Mouse (Mus musculus) cerebellum, postnatal 14 days (tissue): Measurements from ENCODE around the gene Map1b.

Source experiments
- DNase-seq, 2 experiments: peaks; one replicate each; pipeline ENCODE4 v3.0.0; 2021; ENCODE audit warnings: mixed read lengths in 2 of 2

Gene Map1b

GRCm38 (mm10) chr13:99485861-99486260 is 30.5 kb downstream of the Map1b start:
- peak; percentile 39 to 61 for DNase-seq

DNA sequence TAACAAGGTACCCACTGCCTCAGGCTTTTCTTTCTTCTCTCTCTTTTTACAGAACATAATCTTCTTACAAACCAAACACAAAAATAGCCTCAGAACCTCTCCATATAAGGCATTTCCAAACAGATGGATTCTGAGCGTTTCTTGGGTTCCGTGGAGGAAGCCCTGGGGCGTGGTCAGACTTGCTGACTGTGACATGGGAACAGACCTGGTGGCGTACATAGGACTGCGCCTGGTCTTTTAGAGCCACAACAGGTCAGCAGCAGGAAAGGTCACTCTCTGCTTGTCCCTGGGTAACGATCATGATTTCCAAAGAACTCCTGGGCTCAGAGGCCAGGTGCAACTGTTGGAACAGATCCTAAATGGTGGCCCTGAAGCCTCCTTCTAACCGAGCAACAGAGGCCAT is 31.0 kb downstream of the Map1b start:
- DNase-seq: peak in 1 of 2 experiments; percentile 46

GRCm38 (mm10) chr13:99484905-99485304 is 31.4 kb downstream of the Map1b start:
- peak; percentile 50 to 68 for DNase-seq

GRCm38 (mm10) chr13:99483433-99483832 is 32.9 kb downstream of the Map1b start:
- DNase-seq: no peak

GRCm38 (mm10) chr13:99475488-99475887 is 40.9 kb downstream of the Map1b start:
- DNase-seq: peak; percentile 24 to 41

DNA sequence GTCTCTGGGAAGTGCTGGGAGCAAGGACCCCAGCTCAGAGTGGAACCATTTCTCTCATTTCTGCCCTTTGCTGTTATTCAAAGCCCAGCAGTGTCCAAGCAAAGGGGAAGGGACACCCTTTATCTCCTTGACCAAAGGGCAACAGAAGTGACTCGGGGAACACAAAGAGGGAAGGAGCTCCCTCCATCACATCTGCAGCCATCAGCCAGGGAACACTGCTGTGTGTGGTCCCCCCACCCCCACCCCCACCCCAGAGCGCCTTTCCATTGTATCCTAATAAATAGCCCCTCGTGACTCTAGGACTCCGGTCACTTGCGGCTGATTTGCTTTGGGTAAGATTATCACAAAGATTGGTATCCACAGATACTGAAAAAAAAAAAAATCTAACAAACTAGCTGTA is 41.3 kb downstream of the Map1b start:
- no peak for DNase-seq

- peak; percentile 29 to 39 for DNase-seq
Observed at GRCm38 (mm10) chr13:99474108-99474507, 42.2 kb downstream of the Map1b start.

GRCm38 (mm10) chr13:99472028-99472427 is 44.3 kb downstream of the Map1b start:
- DNase-seq: no peak

DNA sequence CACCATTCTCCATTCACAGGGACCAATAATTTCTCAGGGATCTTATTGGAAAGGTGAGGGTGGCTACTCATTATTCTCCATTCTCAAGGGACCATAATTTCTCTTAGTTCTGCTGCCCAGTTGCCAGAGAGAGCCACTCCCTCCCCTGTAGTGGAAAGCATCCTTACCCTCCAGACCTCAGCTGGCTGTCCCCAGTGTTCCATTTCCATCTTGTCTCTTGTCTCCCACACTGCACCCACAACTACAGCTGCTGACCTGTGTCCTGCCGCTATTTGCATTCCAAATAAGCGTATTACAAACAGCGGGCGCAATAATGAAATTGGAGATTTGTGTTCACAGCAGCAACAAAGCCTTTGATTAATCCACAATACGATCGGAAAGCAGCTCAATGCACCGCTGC is 46.3 kb downstream of the Map1b start:
- no peak for DNase-seq

DNA sequence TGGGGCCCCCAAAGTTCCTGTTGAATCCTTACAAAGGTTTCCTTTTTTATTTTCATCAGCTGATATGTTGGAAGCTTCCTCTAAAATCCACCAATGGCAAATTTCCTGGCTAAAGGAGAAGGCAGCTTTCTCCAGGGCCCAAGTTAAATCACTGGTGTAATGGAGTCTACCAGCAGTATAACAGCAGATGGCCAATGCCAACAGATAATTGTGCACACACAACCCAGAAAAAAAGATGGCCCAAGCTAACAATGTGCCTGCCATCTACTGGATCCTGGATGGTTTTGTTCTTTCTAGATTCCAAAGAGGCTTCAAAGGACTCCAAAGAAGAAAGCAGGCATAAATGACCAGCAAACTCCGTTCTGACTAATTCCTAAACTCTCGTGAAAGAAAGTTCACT is 48.1 kb downstream of the Map1b start:
- peak in 1 of 2 experiments; percentile 40 for DNase-seq

DNA sequence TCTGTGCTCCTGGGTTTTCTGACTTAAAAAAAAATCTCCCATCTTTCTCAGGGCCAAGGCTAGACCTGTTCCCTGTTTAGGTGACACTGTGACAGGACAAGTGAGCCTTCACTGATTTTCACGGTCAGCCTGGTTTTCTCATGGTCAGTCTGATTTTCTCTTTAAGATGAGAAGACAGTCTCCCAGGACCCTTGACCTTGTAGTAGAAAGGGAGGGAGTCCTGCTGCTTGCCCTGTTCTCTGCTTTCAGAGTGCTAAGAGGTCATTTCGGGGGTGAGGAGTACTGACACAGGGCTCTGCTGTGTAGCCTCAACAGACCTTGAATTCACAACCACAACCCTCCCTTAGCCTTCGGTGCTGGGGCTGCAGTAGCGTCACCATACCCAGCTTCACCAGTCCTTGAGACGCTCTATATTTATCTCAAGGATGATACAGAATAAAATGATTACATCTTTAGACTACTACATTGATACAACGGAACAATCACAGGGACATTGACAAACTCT is 49.5 kb downstream of the Map1b start:
- no peak for DNase-seq

- no peak for DNase-seq
Observed at GRCm38 (mm10) chr13:99466064-99466463, 50.3 kb downstream of the Map1b start.

GRCm38 (mm10) chr13:99464551-99464950 is 51.8 kb downstream of the Map1b start:
- no peak for DNase-seq

DNA sequence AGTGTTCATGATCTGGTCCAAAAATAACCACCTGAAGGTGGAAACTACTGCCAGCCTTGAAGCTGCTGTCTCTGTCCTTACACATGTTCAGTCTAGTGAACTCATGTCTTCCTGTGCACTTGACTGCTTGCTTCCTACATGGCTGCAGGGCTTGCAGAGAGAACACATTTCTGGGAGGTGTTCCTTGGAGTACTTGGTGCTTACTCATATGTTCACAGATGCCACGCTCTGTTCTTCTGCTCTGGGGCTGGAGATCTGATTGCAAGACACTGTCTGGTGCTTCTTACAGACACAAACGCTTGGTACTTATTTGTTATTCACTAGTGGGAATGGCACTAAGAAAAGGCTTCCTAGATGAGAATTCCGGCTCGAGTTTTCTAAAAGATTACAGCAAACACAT is 54.5 kb downstream of the Map1b start:
- no peak for DNase-seq

DNA sequence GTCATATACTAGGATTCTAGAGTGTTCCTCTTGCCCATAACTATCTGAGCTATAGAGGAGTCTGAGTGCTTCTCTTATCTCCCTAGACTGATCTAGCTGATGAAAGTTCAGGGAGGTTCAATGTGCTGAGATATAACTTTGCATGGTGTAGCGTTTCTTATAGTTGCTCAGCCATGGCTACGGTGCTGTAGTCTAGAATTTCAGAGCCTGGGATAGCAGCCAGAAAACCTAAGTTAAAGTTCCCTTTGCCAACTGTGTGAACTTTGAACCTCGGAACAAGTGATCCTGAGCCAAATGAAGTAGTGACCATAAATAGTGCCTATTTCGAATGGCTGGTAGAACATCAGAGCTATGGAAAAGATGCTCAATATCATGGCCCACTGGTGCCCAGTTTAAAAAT is 56.7 kb downstream of the Map1b start:
- DNase-seq: no peak

- DNase-seq: peak; percentile 68 to 72
Observed at GRCm38 (mm10) chr13:99458658-99459386, 57.5 kb downstream of the Map1b start.

GRCm38 (mm10) chr13:99454977-99455376 is 61.4 kb downstream of the Map1b start:
- DNase-seq: peak in 1 of 2 experiments; percentile 44

- DNase-seq: no peak
Observed at GRCm38 (mm10) chr13:99452444-99452843, 63.9 kb downstream of the Map1b start.

- DNase-seq: peak; percentile 47 to 58
Observed at GRCm38 (mm10) chr13:99451276-99451675, 65.1 kb downstream of the Map1b start.

GRCm38 (mm10) chr13:99450766-99451165 is 65.6 kb downstream of the Map1b start:
- peak; percentile 94 for DNase-seq

DNA sequence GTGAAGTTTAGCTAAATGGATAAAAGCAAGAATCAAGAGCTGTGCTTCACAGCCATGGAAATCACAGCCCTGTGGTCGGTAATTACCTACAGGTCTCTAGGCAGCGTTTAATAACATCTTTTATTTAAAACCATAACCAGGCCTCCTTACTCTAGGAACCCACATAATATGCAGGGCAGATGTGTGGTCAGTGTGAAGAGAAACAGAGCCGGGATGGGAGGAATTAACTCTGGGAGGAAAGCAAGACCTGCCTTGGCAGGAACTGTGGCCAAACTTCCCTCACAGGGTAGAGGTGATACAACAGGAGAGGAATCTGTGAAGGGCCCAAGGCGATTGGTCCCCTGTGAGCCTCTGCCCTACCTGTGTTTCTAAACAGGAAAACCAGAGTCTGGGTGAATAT is 66.8 kb downstream of the Map1b start:
- no peak for DNase-seq

DNA sequence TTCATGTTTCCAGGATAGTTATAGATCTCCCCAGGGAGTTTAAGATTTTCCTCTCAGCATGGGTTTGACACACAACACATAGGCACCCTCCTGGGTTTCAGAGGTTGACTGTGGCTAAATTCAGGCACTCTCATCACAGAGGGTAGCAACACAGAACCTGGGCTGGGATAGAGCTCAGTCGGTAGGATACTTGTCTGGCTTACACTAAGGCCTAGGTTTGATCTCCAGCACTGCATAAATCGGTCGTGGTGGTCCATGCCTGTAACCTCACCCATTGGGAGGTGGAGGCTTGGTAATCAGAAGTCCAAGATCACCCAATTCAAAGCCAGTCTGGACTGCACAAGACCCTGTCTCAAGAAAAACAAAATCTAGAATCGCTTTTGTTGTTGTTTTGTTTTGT is 68.1 kb downstream of the Map1b start:
- no peak for DNase-seq

DNA sequence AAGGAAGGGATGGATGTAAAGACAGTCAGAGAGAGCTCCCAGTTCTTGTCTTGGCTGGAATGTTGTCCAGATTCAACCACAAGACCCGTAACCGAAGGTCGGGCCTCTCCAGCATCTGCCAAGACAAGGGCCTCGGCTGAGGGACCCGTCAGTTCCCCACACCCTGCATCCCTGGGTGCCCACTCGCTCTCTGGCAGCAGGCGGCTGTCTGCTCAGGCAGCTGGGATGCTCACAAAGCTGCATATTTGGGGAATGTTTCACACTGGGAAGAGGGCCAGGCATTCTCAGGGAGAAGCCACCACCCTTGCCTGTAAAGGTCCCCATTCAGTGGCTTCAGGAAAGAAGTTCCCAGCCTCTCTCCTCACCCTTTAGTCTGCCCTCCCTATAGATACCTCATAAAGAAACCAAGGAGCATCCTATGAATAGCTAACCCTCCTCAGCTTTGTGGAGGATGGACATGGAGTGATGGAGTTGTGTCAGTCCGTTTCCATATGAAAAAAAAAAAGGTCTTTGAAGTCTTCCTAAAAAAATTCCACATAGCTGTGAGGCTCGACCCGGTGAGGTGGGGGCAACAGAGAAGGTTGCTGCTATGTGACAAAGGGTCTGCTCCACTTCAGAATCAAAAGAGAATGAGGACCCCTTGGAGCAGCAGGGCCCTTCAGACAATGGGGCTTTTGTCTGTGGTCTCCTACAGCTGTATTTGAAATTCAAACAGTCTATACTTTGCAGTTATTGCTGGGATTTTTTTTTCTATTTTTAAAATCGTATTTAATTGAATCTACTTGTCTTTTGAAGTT is 68.7 kb downstream of the Map1b start:
- DNase-seq: peak; percentile 44 to 48

DNA sequence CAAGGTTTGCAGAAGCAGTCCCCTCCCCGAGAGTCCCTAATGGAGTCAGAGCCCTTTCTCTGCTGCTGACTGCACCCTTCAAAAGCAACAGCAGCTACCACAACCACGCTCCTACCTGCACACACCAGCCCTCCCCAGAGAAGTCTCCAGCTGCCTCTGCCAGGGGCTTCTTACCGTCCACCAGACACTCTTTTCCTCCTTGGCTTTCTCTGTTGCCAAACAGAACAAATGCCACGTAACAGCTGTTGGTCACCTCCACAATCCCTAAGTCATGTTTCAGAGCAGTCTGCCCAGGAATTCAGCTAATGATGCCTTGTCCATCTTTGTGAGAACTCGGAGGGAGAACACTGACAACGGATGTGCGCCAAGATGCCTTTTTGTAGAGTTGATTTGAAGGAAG is 69.3 kb downstream of the Map1b start:
- DNase-seq: no peak
